ENCODE assay signal across 41 mouse cellular contexts in genomic region chr4:58062933-58063332, GRCm38 (mm10). TPM values are rescaled to one million over a fixed set of nuclear protein-coding genes. Genes with fewer than 3 reads are reported as not detected.
A peak's percentile ranks its signal among the peaks of the same experiment; 100 is the strongest.
DNase-seq lines count a peak whose midpoint lies in the region; ATAC-seq and TF ChIP-seq lines count a peak whose summit lies in the region.
"Had no signal": no experiment of that assay in that cellular context is flagged by ENCODE, and none has a peak within 500 bp of the region (broad histone marks: within the 10 kb centered on the region; RNA-seq: fewer than 3 reads in every experiment).

No protein-coding gene starts in this region.

- intact Hi-C loops in heart, adult 2 months (cut with DNase I) = no loop called here
- intact Hi-C loops in gastrocnemius, postnatal 36 days (cut with DNase I) = no loop called here

- no peaks in the 10 kb centered on the region for H3K36me3 ChIP-seq in CH12.LX (replicated peaks in 1 of 2; ENCODE audit: control insufficient read depth in 1 of 2, insufficient read depth in 1 of 2, low read length in 1 of 2)
- no peaks in the 10 kb centered on the region for H3K36me3 ChIP-seq in heart, adult 2 months (ENCODE audit: control insufficient read depth, insufficient read depth, low read length)
- H3K36me3 ChIP-seq: forebrain, embryonic 12.5 days; heart, embryonic 13.5 days; hindbrain, embryonic 15.5 days; kidney, embryonic 15.5 days; midbrain, embryonic 13.5 days had no signal

- H3K4me1 ChIP-seq in CH12.LX (ENCODE audit: control insufficient read depth in 1 of 2, insufficient read depth in 2 of 2) = peaks cover 0 to 6% of the 10 kb centered on the region in 2 experiments; a peak in 2 of 4 replicates
- H3K4me1 ChIP-seq in heart, adult 2 months (ENCODE audit: control insufficient read depth, insufficient read depth, low read length) = no peaks in the 10 kb centered on the region
- H3K4me1 ChIP-seq: embryonic facial prominence, embryonic 15.5 days; forebrain, embryonic 12.5 days; heart, embryonic 13.5 days; hindbrain, embryonic 15.5 days; kidney, embryonic 15.5 days; limb, embryonic 13.5 days; lung, embryonic 15.5 days; midbrain, embryonic 13.5 days had no signal

- peak; percentile 60 for ATAC-seq in megakaryocyte progenitor cell, adult 5-6 weeks (replicated peaks; ENCODE audit: poor library complexity)
- ATAC-seq: activated CD4-positive, CD25-positive, alpha-beta regulatory T cell, adult 4 months; forebrain, postnatal 0 days; inflammation-experienced regulatory T-cells, adult 6 months; midbrain, embryonic 13.5 days had no signal

- TF ChIP-seq CTCF in CH12.LX (conservative IDR thresholded peaks at IDR 0.05 in 1 of 2, IDR thresholded peaks at IDR 0.05 in 1 of 2; ENCODE audit: low read depth in 2 of 2, low read length in 2 of 2) = no peak
- TF ChIP-seq CTCF in heart, adult 2 months (IDR thresholded peaks at IDR 0.05) = no peak

- TF ChIP-seq RAD21 in CH12.LX (IDR thresholded peaks at IDR 0.05; ENCODE audit: low read depth, low read length) = no peak

- no peak for TF ChIP-seq EP300 in CH12.LX (IDR thresholded peaks at IDR 0.05; ENCODE audit: low read length)
- no peak for TF ChIP-seq EP300 in heart, adult 2 months (IDR thresholded peaks at IDR 0.05; ENCODE audit: insufficient read depth, low read depth, low read length)

- in situ Hi-C loops in CH12.LX (cut with MboI; ENCODE audit: low pct_ligation_motif_present, low pct_unique_long_range_greater_than_20kb, low sequenced_read_pairs) = no loop called here

- no peaks in the 10 kb centered on the region for H3K79me2 ChIP-seq in CH12.LX (replicated peaks; ENCODE audit: control insufficient read depth, extremely low read depth, insufficient read depth, poor library complexity, severe bottlenecking)
- H3K79me2 ChIP-seq in heart, adult 2 months (replicated peaks; ENCODE audit: control insufficient read depth, insufficient read depth, low read length) = no peaks in the 10 kb centered on the region

- 93% methylated on average over 1 of the region's 1 CpGs for WGBS in heart, adult 2 months

- H3K27me3 ChIP-seq in CH12.LX (replicated peaks) = no peaks in the 10 kb centered on the region
- no peaks in the 10 kb centered on the region for H3K27me3 ChIP-seq in heart, adult 2 months (ENCODE audit: control insufficient read depth, insufficient read depth, low read length)
- H3K27me3 ChIP-seq: embryonic facial prominence, embryonic 15.5 days; forebrain, embryonic 12.5 days; heart, embryonic 13.5 days; hindbrain, embryonic 15.5 days; kidney, embryonic 15.5 days; limb, embryonic 13.5 days; lung, embryonic 15.5 days; midbrain, embryonic 13.5 days had no signal

- peak; percentile 31 for DNase-seq in thymus, postnatal 14 days
- no peak for DNase-seq in thymus, postnatal 10 days (ENCODE audit: low spot score in 2 of 2)
- DNase-seq in CH12.LX (ENCODE audit: extremely low read depth) = peak; percentile 43
- DNase-seq in urinary bladder, postnatal 25 days (ENCODE audit: low spot score) = no peak
- DNase-seq in heart, adult 2 months = no peak
- no peak for DNase-seq in gastrocnemius, postnatal 36 days
- DNase-seq: adrenal gland, adult 2 months; adrenal gland, postnatal 36 days; cerebellum, adult 18-20 months; cerebellum, postnatal 10 days; forebrain, postnatal 0 days; heart, adult 18-20 months; heart, postnatal 10 days; kidney, adult 11 months; right cerebral cortex, postnatal 14 days had no signal

- H3K4me2 ChIP-seq in CH12.LX (ENCODE audit: insufficient read depth, low read depth, poor library complexity, severe bottlenecking) = no peak overlapping the region
- H3K4me2 ChIP-seq: embryonic facial prominence, embryonic 15.5 days; forebrain, embryonic 12.5 days; heart, embryonic 13.5 days; hindbrain, embryonic 15.5 days; kidney, embryonic 15.5 days; limb, embryonic 13.5 days; liver, embryonic 11.5 days; lung, embryonic 15.5 days; midbrain, embryonic 13.5 days had no signal

- no peak overlapping the region for H3K27ac ChIP-seq in CH12.LX (ENCODE audit: insufficient read depth, low read depth)
- H3K27ac ChIP-seq in heart, adult 2 months = no peak overlapping the region
- H3K27ac ChIP-seq: embryonic facial prominence, embryonic 10.5 days; embryonic facial prominence, embryonic 15.5 days; forebrain, embryonic 12.5 days; heart, embryonic 13.5 days; hindbrain, embryonic 15.5 days; kidney, embryonic 15.5 days; left cerebral cortex, adult 2 months; limb, embryonic 13.5 days; lung, embryonic 15.5 days; midbrain, embryonic 13.5 days had no signal

- no peak overlapping the region for H3K4me3 ChIP-seq in CH12.LX (replicated peaks in 1 of 3; ENCODE audit: low read depth in 2 of 3, low read length in 2 of 3, poor library complexity in 1 of 3)
- no peak overlapping the region for H3K4me3 ChIP-seq in heart, adult 2 months
- H3K4me3 ChIP-seq: embryonic facial prominence, embryonic 10.5 days; embryonic facial prominence, embryonic 15.5 days; forebrain, embryonic 12.5 days; heart, embryonic 13.5 days; hindbrain, embryonic 15.5 days; kidney, embryonic 15.5 days; left cerebral cortex, adult 2 months; limb, embryonic 13.5 days; lung, embryonic 15.5 days; midbrain, embryonic 13.5 days had no signal

- dilution Hi-C loops in CH12.LX (cut with MboI; ENCODE audit: extremely low pct_ligation_motif_present, extremely low pct_unique_long_range_greater_than_20kb, low sequenced_read_pairs) = no loop called here

- no peak overlapping the region for H3K9ac ChIP-seq in CH12.LX (ENCODE audit: insufficient read depth, low read depth)
- H3K9ac ChIP-seq in heart, adult 2 months (ENCODE audit: low read depth, low read length) = no peak overlapping the region
- H3K9ac ChIP-seq: embryonic facial prominence, embryonic 15.5 days; forebrain, embryonic 12.5 days; forebrain, postnatal 0 days; heart, embryonic 13.5 days; hindbrain, embryonic 15.5 days; kidney, embryonic 15.5 days; limb, embryonic 13.5 days; lung, embryonic 15.5 days; midbrain, embryonic 13.5 days had no signal

- TF ChIP-seq POLR2A in CH12.LX (IDR thresholded peaks at IDR 0.05; ENCODE audit: low read depth, low read length) = no peak
- TF ChIP-seq POLR2A in heart, adult 2 months (IDR thresholded peaks at IDR 0.05; ENCODE audit: insufficient read depth, low read depth, low read length) = no peak

- H3K9me3 ChIP-seq in CH12.LX (replicated peaks; ENCODE audit: low read length) = no peaks in the 10 kb centered on the region
- H3K9me3 ChIP-seq: embryonic facial prominence, embryonic 10.5 days; embryonic facial prominence, embryonic 15.5 days; forebrain, embryonic 12.5 days; heart, embryonic 13.5 days; hindbrain, embryonic 15.5 days; kidney, embryonic 15.5 days; limb, embryonic 13.5 days; lung, embryonic 15.5 days; midbrain, embryonic 13.5 days had no signal

TF ChIP-seq in CH12.LX, 34 proteins besides CTCF, POLR2A, EP300 and RAD21:
- TF ChIP-seq ZMIZ1 (IDR thresholded peaks at IDR 0.05; ENCODE audit: low read depth, low read length) (no peak), CHD1 (IDR thresholded peaks at IDR 0.05; ENCODE audit: low read depth, low read length) (no peak), CHD2 (IDR thresholded peaks at IDR 0.05; ENCODE audit: low read length) (no peak)

RNA-seq across cellular contexts. Expression of gene Txndc8, which starts 54.0 kb away (rescaled TPM):
- total RNA-seq in CH12.LX (2012; rRNA removed) (not detected in 2 replicates), CH12.LX (2014; rRNA removed) (not detected in 2 replicates)
- not detected in 2 replicates for polyA plus RNA-seq in CH12.LX (2012; ENCODE audit: insufficient read length, low read depth)
- not detected in 2 replicates for total RNA-seq in megakaryocyte progenitor cell, adult 5-6 weeks (2015)
- not detected in 2 replicates for total RNA-seq in megakaryocyte progenitor cell, adult 5-6 weeks (2017)
- not detected for total RNA-seq in heart, adult 2 months (2021)
- not detected in 2 replicates for polyA plus RNA-seq in heart, adult 2 months (2012; rRNA removed)
- not detected for total RNA-seq in gastrocnemius, postnatal 36 days (2021)
- total RNA-seq: adrenal gland, adult 2 months; adrenal gland, postnatal 36 days; forebrain, postnatal 0 days; gastrocnemius, adult 8-10 months; heart, adult 18-20 months; heart, postnatal 10 days; hematopoietic stem cell, adult 5-6 weeks; layer of hippocampus, adult 18-20 months; layer of hippocampus, postnatal 10 days; left cerebral cortex, adult 2 months; left cerebral cortex, postnatal 25 days; megakaryocyte-erythroid progenitor cell, adult 5-6 weeks had no signal
- polyA plus RNA-seq: activated CD4-positive, CD25-positive, alpha-beta regulatory T cell, adult 4 months; adrenal gland, adult 2 months; brain, embryonic 14.5 days; cortical plate, adult 2 months; embryonic facial prominence, embryonic 10.5 days; embryonic facial prominence, embryonic 15.5 days; forebrain, embryonic 12.5 days; forebrain, postnatal 0 days; heart, embryonic 13.5 days; hindbrain, embryonic 15.5 days; inflammation-experienced regulatory T-cells, adult 6 months; kidney, embryonic 15.5 days; limb, embryonic 13.5 days; liver, embryonic 11.5 days; liver, embryonic 16.5 days; lung, embryonic 15.5 days; midbrain, embryonic 13.5 days; neural tube, embryonic 14.5 days; small intestine, adult 2 months; stomach, embryonic 14.5 days had no signal

Comparison
In these comparisons a context has a peak if more than half of its experiments do, and no peak if none do; other contexts are left out.
1. DNase-seq: peak in thymus, postnatal 14 days (single experiment) and CH12.LX (single experiment); none in thymus, postnatal 10 days (0 of 2), urinary bladder, postnatal 25 days (single experiment), heart, adult 2 months (0 of 2) and gastrocnemius, postnatal 36 days (0 of 2).